Mouse (Mus musculus) large intestine, adult 2 months (tissue): Measurements from ENCODE around the gene Plod1. TPM values are rescaled to one million over a fixed set of nuclear protein-coding genes. Genes with fewer than 3 reads are reported as not detected.
"Not testable (repeated sequence)": the region's sequence is repeated elsewhere in the genome, so short reads cannot be mapped to it uniquely, and the experiment has no call there.

Experiments
- DNase-seq: peaks from one replicate; pipeline ENCODE4 v3.0.0-alpha.2; 2012; ENCODE audit warnings: low read depth, low spot score
- WGBS: fragments of 180-500 bp; shearing (Covaris S2); methylation state at CpG from one replicate; pipeline ENCODE4 v1.1.7; 2018; 5-methylcytosine and 5-hydroxymethylcytosine counted together
- polyA plus RNA-seq: library from polyadenylated mRNA; depleted of rRNA; stranded (reverse); fragments of >200 nt; gene quantifications from 2 replicates; pipeline ENCODE4 v1.2.3, GENCODE M21; 2012

The Plod1 gene
- polyA plus RNA-seq, 1 experiment, result 15.5 TPM

DNA sequence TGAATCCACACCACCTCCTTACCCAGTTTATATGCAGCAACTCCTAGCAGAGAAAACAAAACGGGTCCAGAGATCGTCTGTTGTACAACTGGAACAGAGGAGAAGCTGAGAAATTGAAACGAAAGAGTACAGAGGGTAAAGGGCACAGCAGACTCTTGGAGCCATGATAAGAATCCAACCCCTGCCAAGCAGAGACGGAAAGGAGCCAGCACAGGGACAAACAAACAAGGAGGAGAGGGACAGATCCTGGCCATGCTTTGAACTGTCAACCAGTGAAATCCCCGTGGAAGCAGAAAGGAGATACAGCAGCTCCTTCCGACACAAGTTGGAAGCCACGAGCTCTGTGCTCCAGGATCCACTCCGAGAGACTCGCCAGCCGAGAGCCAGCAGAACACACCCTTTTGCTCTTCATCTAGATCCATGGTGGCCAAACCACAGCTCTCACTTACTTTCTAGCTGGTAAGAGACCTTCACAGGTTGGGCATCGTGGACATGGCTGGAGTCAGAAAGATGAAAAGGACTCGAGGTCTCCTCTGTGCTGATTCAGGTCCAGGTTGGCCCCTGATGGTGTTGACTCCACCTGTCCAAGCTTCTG is 33.6 kb downstream of the Plod1 start:
- DNase-seq, result no peak
- WGBS, result 58% methylated on average over 12 of the region's 12 CpGs

- DNase-seq, result no peak
- WGBS, result 76% methylated on average over 7 of the region's 7 CpGs
Measured at GRCm38 (mm10) chr4:147900452-147900851, 36.1 kb downstream of the Plod1 start.

DNA sequence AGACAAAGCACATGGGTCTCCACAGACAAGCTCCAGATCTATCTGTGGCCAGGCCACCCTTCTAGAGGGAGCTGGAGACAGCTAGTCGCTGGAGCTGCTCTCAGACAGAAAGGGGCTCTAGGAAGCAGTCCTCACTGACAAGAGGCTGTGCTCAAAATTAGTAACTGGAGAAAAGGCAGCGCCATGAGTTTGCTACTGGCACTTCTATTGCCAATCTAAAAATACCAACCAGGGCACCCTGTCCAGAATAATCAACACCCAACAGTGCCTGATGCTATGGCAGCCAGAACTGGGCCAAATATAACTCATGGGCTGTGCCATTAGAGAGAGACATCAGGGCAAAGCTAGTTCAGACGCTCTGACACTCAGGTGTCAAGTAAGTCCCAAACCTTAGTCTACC is 39.2 kb downstream of the Plod1 start:
- no peak for DNase-seq
- 86% methylated on average over 3 of the region's 3 CpGs for WGBS

- WGBS, result 56% methylated on average over 1 of the region's 1 CpGs
- no peak for DNase-seq
Measured at GRCm38 (mm10) chr4:147896411-147896810, 40.2 kb downstream of the Plod1 start.

- no peak for DNase-seq
Measured at GRCm38 (mm10) chr4:147895815-147896330, 40.7 kb downstream of the Plod1 start.

DNA sequence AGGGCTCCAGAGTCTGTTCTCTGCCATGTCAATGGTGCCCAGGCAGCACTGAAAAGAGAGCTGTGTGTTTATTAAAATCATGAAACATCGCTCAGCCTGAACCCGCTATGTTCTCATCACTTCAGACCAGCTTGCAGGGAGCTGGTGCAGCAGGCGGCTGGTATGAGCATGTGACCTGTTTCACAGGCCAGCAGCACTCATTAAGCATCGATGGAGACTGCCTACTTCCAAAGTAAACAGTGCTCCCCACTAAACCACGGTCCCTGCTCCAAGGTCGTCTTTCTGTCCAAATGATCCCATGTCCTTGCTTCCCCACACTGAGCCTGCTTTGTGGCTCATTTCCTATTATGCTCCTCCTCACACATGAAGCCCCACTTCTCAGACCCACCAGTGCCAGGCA is 46.2 kb downstream of the Plod1 start:
- no peak for DNase-seq
- WGBS, result 76% methylated on average over 6 of the region's 6 CpGs

More at GRCm38 (mm10) chr4:147895815-147896330, 40.7 kb downstream of the Plod1 start:
- 86% methylated on average over 4 of the region's 4 CpGs for WGBS

- WGBS, result 81% methylated on average over 4 of the region's 4 CpGs
- no peak for DNase-seq
Measured at GRCm38 (mm10) chr4:147888237-147888636, 48.3 kb downstream of the Plod1 start.

- no peak for DNase-seq
- WGBS, result 93% methylated on average over 7 of the region's 7 CpGs
Measured at GRCm38 (mm10) chr4:147887277-147887676, 49.3 kb downstream of the Plod1 start.

GRCm38 (mm10) chr4:147886158-147886557 is 50.4 kb downstream of the Plod1 start:
- DNase-seq, result no peak
- 95% methylated on average over 12 of the region's 12 CpGs for WGBS

GRCm38 (mm10) chr4:147884138-147884537 is 52.4 kb downstream of the Plod1 start:
- 81% methylated on average over 3 of the region's 3 CpGs for WGBS
- no peak for DNase-seq

DNA sequence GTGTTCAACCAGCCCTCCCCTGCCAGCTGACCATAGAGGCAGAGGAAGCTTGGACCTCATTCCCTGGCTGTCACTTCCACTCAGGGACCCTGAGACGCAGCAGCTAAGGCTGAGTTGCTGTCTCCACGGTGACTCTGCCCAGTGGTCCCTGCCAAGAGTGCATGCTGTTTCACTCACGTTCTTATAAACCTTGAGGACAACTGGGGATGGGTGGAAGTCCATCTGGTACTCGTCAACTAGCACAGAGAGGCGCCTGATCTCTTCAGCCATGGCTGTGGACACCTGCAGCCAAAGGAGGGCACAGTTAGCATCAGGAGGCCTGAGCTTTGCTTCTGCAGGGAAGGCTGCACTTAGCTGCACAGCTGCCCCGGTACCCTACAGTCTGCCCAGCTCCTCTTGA is 53.5 kb downstream of the Plod1 start:
- no peak for DNase-seq
- 78% methylated on average over 6 of the region's 6 CpGs for WGBS

GRCm38 (mm10) chr4:147881792-147882191 is 54.8 kb downstream of the Plod1 start:
- WGBS, result 95% methylated on average over 7 of the region's 7 CpGs
- no peak for DNase-seq

DNA sequence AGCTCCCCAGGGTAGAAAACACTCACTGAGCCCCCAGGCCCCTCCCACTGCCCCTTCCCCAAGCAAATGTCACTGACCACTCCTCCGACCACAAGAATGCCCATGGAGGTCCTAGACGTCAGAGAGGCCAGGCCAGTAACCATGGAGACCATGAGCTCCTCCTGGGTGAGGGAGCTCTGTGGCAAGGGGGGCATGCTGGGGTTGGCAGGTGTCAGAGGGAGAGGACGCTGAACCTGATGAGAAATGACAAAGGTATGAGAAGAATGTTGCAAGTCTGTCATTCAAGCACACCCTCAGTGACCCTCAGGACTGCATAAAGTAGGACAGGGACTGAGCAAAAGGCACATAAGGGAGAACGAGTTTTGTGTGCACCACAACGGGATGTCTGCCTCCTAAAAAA is 56.7 kb downstream of the Plod1 start:
- 68% methylated on average over 5 of the region's 5 CpGs for WGBS
- no peak for DNase-seq

DNA sequence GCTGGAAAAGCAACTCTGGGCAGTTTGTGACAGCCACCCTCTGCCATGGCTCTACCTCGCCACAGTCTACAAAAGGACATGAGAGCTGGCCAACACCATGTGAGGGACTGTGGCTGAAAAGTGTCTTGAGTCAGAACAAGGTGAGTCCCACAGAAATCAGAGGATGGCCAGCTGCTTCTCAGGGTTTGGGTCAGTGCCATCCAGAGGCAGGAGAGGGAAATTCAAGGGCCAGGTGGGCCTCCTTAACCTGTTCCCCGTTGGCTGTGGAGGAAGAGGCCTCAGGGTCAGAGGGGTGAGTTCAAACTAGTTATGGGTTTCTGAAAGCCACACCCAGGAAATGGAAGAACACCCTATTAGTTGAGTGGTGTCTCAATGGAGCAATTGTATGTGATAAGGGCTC is 57.1 kb downstream of the Plod1 start:
- WGBS, result 61% methylated on average over 2 of the region's 2 CpGs
- DNase-seq, result no peak

DNA sequence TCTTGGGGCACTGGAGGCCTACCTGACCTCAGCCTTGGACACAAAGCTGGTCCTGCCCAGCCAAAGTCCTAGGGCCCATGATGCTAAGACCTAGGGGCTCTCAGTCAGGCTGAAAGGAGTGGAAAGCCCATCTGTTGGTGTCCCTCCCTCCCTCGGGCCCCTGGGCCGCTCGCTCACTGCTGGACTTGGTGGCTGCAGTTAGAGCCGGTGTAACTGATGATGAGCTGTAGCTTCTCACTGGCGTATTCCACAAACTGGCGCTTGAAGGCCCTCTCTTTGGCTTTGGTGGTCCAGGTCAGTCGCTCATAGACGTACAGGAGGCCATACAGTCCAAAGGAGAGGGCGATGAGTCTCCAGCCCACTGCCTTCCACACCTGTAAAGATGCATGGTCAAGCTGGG is 58.0 kb downstream of the Plod1 start:
- 95% methylated on average over 9 of the region's 9 CpGs for WGBS
- no peak for DNase-seq

GRCm38 (mm10) chr4:147875852-147876575 is 60.6 kb downstream of the Plod1 start:
- DNase-seq, result no peak
- 84% methylated on average over 4 of the region's 4 CpGs for WGBS

DNA sequence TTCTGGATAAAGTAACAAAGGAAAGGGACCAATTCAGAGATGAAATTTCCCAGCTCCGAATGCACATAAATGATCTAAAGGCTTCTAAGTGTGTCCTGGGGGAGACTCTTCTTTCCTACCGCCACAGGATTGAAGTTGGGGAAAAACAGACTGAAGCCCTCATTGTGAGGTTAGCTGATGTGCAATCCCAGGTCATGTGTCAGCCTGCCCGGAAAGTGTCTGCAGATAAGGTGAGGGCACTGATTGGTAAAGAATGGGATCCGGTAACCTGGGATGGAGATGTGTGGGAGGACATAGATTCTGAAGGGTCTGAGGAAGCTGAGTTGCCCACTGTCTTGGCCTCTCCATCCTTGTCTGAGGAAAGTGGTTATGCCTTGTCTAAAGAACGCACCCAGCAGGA is 67.3 kb downstream of the Plod1 start:
- no peak for DNase-seq
- 5% methylated on average over 5 of the region's 5 CpGs for WGBS

DNA sequence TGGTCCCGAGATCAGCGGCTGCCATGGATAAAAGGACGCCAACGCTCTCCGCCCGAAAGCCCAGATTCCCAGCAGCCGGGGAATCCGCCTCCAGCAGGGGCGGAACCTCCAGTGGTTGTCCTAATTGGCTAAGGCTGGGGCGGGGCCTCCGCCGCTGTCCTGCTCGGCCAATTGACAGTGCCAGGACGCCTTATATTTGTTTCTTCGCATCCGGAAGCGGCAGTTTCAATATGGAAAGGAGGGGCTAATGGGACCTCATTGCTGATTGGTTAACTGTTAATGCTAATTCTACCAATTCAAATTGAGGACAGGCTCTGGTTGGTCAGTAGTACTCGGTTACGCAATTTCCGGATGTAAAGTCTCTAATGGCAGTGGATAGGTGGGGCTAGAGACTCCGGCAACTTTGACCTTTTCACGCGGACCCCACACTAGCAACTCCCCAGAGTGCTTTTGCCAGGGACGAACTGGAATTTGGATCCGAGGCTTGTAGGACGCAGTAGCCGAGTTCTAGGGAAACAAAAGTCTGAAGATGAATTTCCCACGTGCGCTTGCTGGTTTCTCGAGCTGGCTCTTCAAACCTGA is 68.0 kb downstream of the Plod1 start, which contains the start of the genes Miip and Fv1:
Gene Miip, minus strand, starts transcription at position 367 of the 582 bp plus-strand sequence.
Gene Fv1, plus strand, starts transcription at position 530 of the 582 bp plus-strand sequence.
- peak; percentile 99 for DNase-seq
- WGBS, result under 1% methylated on average over 30 of the region's 30 CpGs

- 3% methylated on average over 22 of the region's 22 CpGs for WGBS
- DNase-seq, result no peak
Measured at GRCm38 (mm10) chr4:147867563-147868449, 68.8 kb downstream of the Plod1 start.

GRCm38 (mm10) chr4:147866793-147867192 is 69.8 kb downstream of the Plod1 start:
- DNase-seq, result not testable (repeated sequence)
- WGBS, result 23% methylated on average over 3 of the region's 3 CpGs
